Mouse (Mus musculus) limb, embryonic 13.5 days (tissue): Measurements from ENCODE around the gene Fblim1. TPM values are rescaled to one million over a fixed set of nuclear protein-coding genes. Genes with fewer than 3 reads are reported as not detected.
A peak's percentile ranks its signal among the peaks of the same experiment; 100 is the strongest.
"Not testable (repeated sequence)": the region's sequence is repeated elsewhere in the genome, so short reads cannot be mapped to it uniquely, and the experiment has no call there.

Source experiments
- ATAC-seq: fragments of 200-750 bp; cut with Nextera tagmentation; 2 replicates; pipeline ENCODE4 v1.8.0; 2017; ENCODE audit warnings: low read depth, moderate number of reproducible peaks, moderate TSS enrichment; ENCODE audit not compliant: low FRiP score
- H3K27ac ChIP-seq: fragments of 300-500 bp; sonication (generic); 2 replicates; pipeline ENCODE4 v1.5.1; 2015; ENCODE audit warnings: inconsistent platforms, mild to moderate bottlenecking, moderate library complexity
- H3K27me3 ChIP-seq: fragments of 300-500 bp; sonication (generic); 2 replicates; pipeline ENCODE4 v1.6.1; 2015; ENCODE audit warnings: mild to moderate bottlenecking, inconsistent platforms
- H3K36me3 ChIP-seq: fragments of 300-500 bp; sonication (generic); 2 replicates; pipeline ENCODE4 v1.6.1; 2015; ENCODE audit warnings: inconsistent platforms, mild to moderate bottlenecking, moderate library complexity
- H3K4me1 ChIP-seq: fragments of 300-500 bp; sonication (generic); 2 replicates; pipeline ENCODE4 v1.6.1; 2015; ENCODE audit warnings: inconsistent platforms
- H3K4me2 ChIP-seq: fragments of 300-500 bp; sonication (generic); replicated peaks from 2 replicates; pipeline ENCODE4 v1.6.1; 2015; ENCODE audit warnings: inconsistent platforms, mild to moderate bottlenecking, moderate library complexity
- H3K4me3 ChIP-seq: fragments of 300-500 bp; sonication (generic); 2 replicates; pipeline ENCODE4 v1.5.1; 2015; ENCODE audit warnings: moderate library complexity, mild to moderate bottlenecking, inconsistent platforms
- H3K9ac ChIP-seq: fragments of 300-500 bp; sonication (generic); 2 replicates; pipeline ENCODE4 v1.6.1; 2015; ENCODE audit warnings: mild to moderate bottlenecking, inconsistent platforms
- H3K9me3 ChIP-seq: fragments of 300-500 bp; sonication (generic); 2 replicates; pipeline ENCODE4 v1.6.1; 2016; ENCODE audit warnings: inconsistent platforms
- WGBS: fragments of 180-500 bp; shearing (Covaris S2); methylation state at CpG from one replicate; pipeline ENCODE4 v1.1.7; 2015; 5-methylcytosine and 5-hydroxymethylcytosine counted together
- polyA plus RNA-seq: library from polyadenylated mRNA; unstranded; fragments of >200 nt; fragmentation: Nextera tagmentation; extraction: Ambion mirVana; gene quantifications from 2 replicates; pipeline ENCODE4 v1.2.1, GENCODE M21; 2015

Fblim1 gene
- polyA plus RNA-seq, 1 experiment from 2014 or later: 67.7 TPM

- H3K9me3 ChIP-seq: no peaks in the 10 kb centered on the region
- no peak overlapping the region for H3K4me2 ChIP-seq
- H3K27me3 ChIP-seq: no peaks in the 10 kb centered on the region
- 56% methylated on average over 10 of the region's 10 CpGs for WGBS
- H3K27ac ChIP-seq: no peak overlapping the region
- peaks cover 18% of the 10 kb centered on the region for H3K4me1 ChIP-seq
- no peak overlapping the region for H3K9ac ChIP-seq
- H3K36me3 ChIP-seq: peaks cover 8% of the 10 kb centered on the region
- no peak overlapping the region for H3K4me3 ChIP-seq
- no peak for ATAC-seq
Measured at GRCm38 (mm10) chr4:141571934-141572333, 34.0 kb downstream of the Fblim1 start.

DNA sequence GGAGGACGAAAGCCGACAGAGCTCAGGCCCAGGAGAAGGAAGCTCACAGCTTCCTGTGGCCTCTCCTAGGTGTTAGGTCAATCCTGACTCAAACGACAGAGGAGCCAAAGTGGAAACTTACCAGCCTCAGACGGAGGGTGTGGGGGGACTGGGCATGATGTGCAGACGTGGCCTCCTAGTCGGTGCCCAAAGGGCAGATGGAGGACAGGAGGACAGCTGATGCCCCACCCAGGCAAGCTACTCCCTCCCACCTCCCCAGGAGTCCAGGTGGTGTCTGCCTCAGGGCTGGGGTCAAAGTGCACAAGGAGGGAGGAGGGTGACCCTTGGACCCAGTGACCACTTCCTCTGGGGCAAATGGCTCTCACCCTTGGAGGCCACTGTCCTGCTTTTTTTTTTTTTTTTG lies 34.6 kb downstream of the Fblim1 start:
- no peak overlapping the region for H3K27ac ChIP-seq
- H3K9me3 ChIP-seq: no peaks in the 10 kb centered on the region
- H3K4me1 ChIP-seq: peaks cover 18% of the 10 kb centered on the region
- WGBS: 50% methylated on average over 6 of the region's 6 CpGs
- H3K9ac ChIP-seq: no peak overlapping the region
- H3K4me3 ChIP-seq: no peak overlapping the region
- no peak overlapping the region for H3K4me2 ChIP-seq
- peaks cover 2% of the 10 kb centered on the region for H3K36me3 ChIP-seq
- H3K27me3 ChIP-seq: no peaks in the 10 kb centered on the region
- no peak for ATAC-seq

DNA sequence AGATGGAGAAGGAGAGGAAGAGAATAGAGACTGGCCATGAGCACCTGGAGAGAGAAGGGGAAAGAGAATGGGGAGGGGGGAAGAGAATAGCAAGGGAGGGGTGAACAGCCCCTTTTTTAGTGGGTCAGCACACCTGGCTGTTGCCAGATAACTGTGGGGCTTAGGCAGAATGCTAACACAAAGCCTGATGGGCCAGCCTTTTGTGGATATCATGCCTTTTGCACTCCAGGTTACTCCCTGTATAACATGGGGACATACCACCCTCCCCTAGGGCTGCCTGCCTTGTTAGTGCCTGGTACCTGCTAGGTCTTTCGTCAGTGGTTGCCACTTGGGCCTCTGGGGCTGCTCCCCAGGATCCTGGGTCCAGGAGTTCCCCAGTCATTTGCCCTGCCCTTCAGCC lies 35.1 kb downstream of the Fblim1 start:
- Histone ChIP-seq H3K4me3 (no peak overlapping the region), H3K4me1 (peaks cover 18% of the 10 kb centered on the region), H3K9ac (no peak overlapping the region), H3K27ac (no peak overlapping the region), H3K9me3 (no peaks in the 10 kb centered on the region), H3K4me2 (no peak overlapping the region), H3K27me3 (no peaks in the 10 kb centered on the region), H3K36me3 (no peaks in the 10 kb centered on the region)
- no peak for ATAC-seq
- 73% methylated on average over 1 of the region's 1 CpGs for WGBS

GRCm38 (mm10) chr4:141570004-141570403 lies 35.9 kb downstream of the Fblim1 start:
- no peaks in the 10 kb centered on the region for H3K36me3 ChIP-seq
- WGBS: 68% methylated on average over 6 of the region's 6 CpGs
- H3K9me3 ChIP-seq: no peaks in the 10 kb centered on the region
- no peak overlapping the region for H3K4me2 ChIP-seq
- no peak for ATAC-seq
- no peak overlapping the region for H3K4me3 ChIP-seq
- peaks cover 21% of the 10 kb centered on the region for H3K4me1 ChIP-seq
- no peak overlapping the region for H3K9ac ChIP-seq
- no peaks in the 10 kb centered on the region for H3K27me3 ChIP-seq
- H3K27ac ChIP-seq: no peak overlapping the region

DNA sequence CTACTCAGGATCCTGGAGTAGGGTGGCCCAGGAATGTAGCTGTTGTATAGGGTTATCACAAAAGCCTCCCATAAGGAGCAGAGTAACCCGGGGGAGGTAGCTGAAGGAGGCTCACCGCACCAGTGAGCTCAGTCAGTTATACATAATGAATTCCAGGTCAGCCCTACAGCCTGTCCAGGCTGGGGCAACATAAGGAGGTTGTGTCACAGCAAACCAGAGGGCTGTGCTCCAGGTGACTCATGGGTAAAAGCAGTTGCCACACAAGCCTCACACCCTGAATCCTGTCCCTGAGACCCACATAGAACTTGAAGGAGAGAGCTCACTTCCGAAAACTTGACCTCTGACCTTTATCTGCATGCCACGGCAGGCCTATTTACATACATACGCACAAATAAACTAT lies 36.9 kb downstream of the Fblim1 start:
- H3K27ac ChIP-seq: no peak overlapping the region
- H3K4me1 ChIP-seq: peaks cover 18% of the 10 kb centered on the region
- ATAC-seq: no peak
- H3K27me3 ChIP-seq: no peaks in the 10 kb centered on the region
- no peaks in the 10 kb centered on the region for H3K36me3 ChIP-seq
- no peak overlapping the region for H3K4me2 ChIP-seq
- H3K9me3 ChIP-seq: no peaks in the 10 kb centered on the region
- H3K4me3 ChIP-seq: no peak overlapping the region
- H3K9ac ChIP-seq: no peak overlapping the region
- WGBS: 83% methylated on average over 5 of the region's 5 CpGs

DNA sequence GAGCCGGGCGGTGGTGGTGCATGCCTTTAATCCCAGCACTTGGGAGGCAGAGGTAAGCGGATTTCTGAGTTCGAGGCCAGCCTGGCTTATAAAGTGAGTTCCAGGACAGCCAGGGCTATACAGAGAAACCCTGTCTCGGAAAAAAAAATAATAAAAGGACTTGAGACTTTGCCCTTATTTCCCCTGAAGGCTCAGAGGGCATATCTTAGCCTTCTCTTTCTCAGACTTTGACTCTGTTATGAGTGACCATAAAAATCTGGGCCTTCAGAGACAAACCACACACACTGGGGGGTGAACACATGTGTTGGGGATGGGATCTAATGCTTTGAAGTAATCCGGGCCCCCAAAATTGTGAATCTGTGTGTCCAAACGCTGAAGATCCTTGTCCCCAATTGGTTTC lies 38.7 kb downstream of the Fblim1 start:
- 88% methylated on average over 7 of the region's 7 CpGs for WGBS
- not testable (repeated sequence) for H3K27ac ChIP-seq, H3K4me1 ChIP-seq, H3K9ac ChIP-seq, H3K27me3 ChIP-seq, H3K36me3 ChIP-seq, ATAC-seq, H3K4me3 ChIP-seq, H3K9me3 ChIP-seq, H3K4me2 ChIP-seq

GRCm38 (mm10) chr4:141566187-141566586 lies 39.7 kb downstream of the Fblim1 start:
- ATAC-seq: no peak

GRCm38 (mm10) chr4:141565325-141565724 lies 40.6 kb downstream of the Fblim1 start:
- Histone ChIP-seq H3K36me3 (no peaks in the 10 kb centered on the region), H3K4me2 (no peak overlapping the region), H3K27me3 (no peaks in the 10 kb centered on the region), H3K27ac (no peak overlapping the region; the same call in 1 of the 2 replicates), H3K4me1 (peaks cover 5% of the 10 kb centered on the region; the same call in 1 of the 2 replicates), H3K9me3 (no peaks in the 10 kb centered on the region), H3K9ac (no peak overlapping the region), H3K4me3 (no peak overlapping the region)
- no peak for ATAC-seq
- 62% methylated on average over 7 of the region's 7 CpGs for WGBS

More at GRCm38 (mm10) chr4:141566187-141566586, 39.7 kb downstream of the Fblim1 start:
- no peaks in the 10 kb centered on the region for H3K9me3 ChIP-seq
- H3K36me3 ChIP-seq: no peaks in the 10 kb centered on the region
- no peaks in the 10 kb centered on the region for H3K27me3 ChIP-seq
- peaks cover 5% of the 10 kb centered on the region; the same call in 1 of the 2 replicates for H3K4me1 ChIP-seq
- H3K4me3 ChIP-seq: no peak overlapping the region
- H3K9ac ChIP-seq: no peak overlapping the region
- WGBS: 84% methylated on average over 6 of the region's 6 CpGs
- no peak overlapping the region for H3K4me2 ChIP-seq
- no peak overlapping the region for H3K27ac ChIP-seq

- WGBS: 75% methylated on average over 3 of the region's 3 CpGs
- H3K27me3 ChIP-seq: no peaks in the 10 kb centered on the region
- no peaks in the 10 kb centered on the region for H3K9me3 ChIP-seq
- no peak overlapping the region for H3K4me2 ChIP-seq
- H3K27ac ChIP-seq: no peak overlapping the region
- peaks cover 5% of the 10 kb centered on the region; the same call in 1 of the 2 replicates for H3K4me1 ChIP-seq
- no peaks in the 10 kb centered on the region for H3K36me3 ChIP-seq
- H3K4me3 ChIP-seq: no peak overlapping the region
- ATAC-seq: no peak
- H3K9ac ChIP-seq: no peak overlapping the region
Measured at GRCm38 (mm10) chr4:141564660-141565059, 41.2 kb downstream of the Fblim1 start.

DNA sequence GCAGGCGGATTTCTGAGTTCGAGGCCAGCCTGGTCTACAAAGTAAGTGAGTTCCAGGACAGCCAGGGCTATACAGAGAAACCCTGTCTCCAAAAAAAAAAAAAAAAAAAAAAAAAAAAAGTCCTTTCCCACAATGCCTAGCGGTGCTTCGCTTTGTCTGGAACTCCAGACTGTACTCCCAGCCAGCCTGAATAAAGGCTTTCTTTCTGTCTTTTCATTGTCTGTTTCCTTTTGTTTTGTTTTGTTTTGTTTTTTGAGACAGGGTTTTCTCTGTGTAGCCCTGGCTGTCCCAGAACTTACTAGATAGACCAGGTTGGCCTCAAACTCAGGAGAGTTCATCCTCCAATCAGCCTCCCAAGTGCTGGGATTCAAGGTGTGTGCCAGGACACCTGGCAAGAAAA lies 41.7 kb downstream of the Fblim1 start:
- Histone ChIP-seq H3K27ac (no peak overlapping the region), H3K9me3 (no peaks in the 10 kb centered on the region), H3K4me3 (no peak overlapping the region), H3K4me2 (no peak overlapping the region), H3K9ac (no peak overlapping the region), H3K27me3 (no peaks in the 10 kb centered on the region), H3K4me1 (peaks cover 6% of the 10 kb centered on the region; the same call in 1 of the 2 replicates), H3K36me3 (no peaks in the 10 kb centered on the region)
- WGBS: 90% methylated on average over 4 of the region's 4 CpGs
- ATAC-seq: no peak

DNA sequence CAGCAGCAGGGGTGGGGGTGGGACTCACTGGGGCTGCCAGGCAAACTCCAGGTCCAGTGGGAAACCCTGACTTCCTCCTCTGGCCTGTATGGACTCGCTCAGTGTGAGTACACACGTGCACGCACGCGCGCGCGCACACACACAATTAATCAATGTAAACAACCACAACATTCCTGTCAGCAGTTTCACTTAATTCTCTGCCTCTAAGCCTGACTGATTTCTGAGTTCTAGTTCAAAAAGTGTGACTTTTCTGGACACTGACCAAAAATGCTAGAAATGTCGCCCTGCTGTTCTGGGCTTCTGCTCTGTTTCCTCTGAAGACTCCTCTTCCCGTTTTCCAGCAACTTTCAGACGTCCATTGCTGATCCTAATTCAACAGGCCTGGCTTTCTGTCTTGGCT lies 43.6 kb downstream of the Fblim1 start:
- Histone ChIP-seq H3K27me3 (no peaks in the 10 kb centered on the region), H3K27ac (no peak overlapping the region), H3K4me3 (no peak overlapping the region), H3K4me2 (no peak overlapping the region), H3K4me1 (peaks cover 19% of the 10 kb centered on the region), H3K36me3 (no peaks in the 10 kb centered on the region), H3K9me3 (no peaks in the 10 kb centered on the region), H3K9ac (no peak overlapping the region)
- no peak for ATAC-seq
- WGBS: 78% methylated on average over 11 of the region's 11 CpGs

DNA sequence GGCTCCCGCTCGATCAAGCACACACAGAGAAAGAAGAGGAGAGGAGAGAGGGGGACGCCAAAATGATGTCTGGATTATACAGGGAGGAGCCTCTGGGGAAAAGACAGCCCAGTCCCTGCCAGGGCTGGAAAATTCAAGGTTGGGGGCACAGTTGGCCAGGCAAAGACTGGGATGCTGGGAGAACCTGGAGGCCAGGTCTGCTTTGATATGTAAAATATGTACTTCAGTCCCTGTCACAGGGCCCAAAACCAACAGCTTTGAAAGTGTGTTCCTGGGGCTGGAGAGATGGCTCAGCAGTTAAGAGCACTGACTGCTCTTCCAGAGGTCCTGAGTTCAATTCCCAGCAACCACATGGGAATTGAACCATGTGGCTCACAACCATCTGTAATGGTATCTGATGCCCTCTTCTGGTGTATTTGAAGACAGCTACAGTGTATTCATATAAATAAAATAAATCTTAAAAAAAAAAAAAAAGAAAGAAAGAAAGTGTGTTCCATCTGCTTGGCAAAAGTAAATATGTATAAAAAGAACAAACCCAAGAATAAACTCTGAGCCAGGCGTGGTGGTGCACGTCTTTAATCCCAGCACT lies 44.5 kb downstream of the Fblim1 start:
- peaks cover 19% of the 10 kb centered on the region for H3K4me1 ChIP-seq
- not testable (repeated sequence) for H3K9ac ChIP-seq, H3K9me3 ChIP-seq, H3K27me3 ChIP-seq, H3K4me3 ChIP-seq, H3K36me3 ChIP-seq, H3K27ac ChIP-seq, ATAC-seq, H3K4me2 ChIP-seq
- 74% methylated on average over 5 of the region's 5 CpGs for WGBS

GRCm38 (mm10) chr4:141559898-141560263 lies 46.0 kb downstream of the Fblim1 start:
- under 1% methylated on average over 9 of the region's 9 CpGs for WGBS
- ATAC-seq: peak; percentile 57; the same call in 1 of the 2 replicates
- Histone ChIP-seq H3K27ac (peak overlapping the region; percentile 86), H3K4me1 (peaks cover 14% of the 10 kb centered on the region), H3K9me3 (no peaks in the 10 kb centered on the region), H3K27me3 (no peaks in the 10 kb centered on the region), H3K4me2 (peak overlapping the region; percentile 89), H3K36me3 (no peaks in the 10 kb centered on the region), H3K4me3 (peak overlapping the region; percentile 49), H3K9ac (peak overlapping the region; percentile 63)
